Mouse (Mus musculus) 3134 (cell line): ENCODE measurements around the gene Scamp5.

Source experiments
- DNase-seq: peaks from one replicate; pipeline ENCODE4 v3.0.0-alpha.2; 2011; ENCODE audit warnings: low spot score; ENCODE audit not compliant: insufficient read length; ENCODE audit errors: extremely low read depth

Scamp5 gene

GRCm38 (mm10) chr9:57420321-57421120 is 47.3 kb downstream of the Scamp5 start:
- DNase-seq, result peak; percentile 98

DNA sequence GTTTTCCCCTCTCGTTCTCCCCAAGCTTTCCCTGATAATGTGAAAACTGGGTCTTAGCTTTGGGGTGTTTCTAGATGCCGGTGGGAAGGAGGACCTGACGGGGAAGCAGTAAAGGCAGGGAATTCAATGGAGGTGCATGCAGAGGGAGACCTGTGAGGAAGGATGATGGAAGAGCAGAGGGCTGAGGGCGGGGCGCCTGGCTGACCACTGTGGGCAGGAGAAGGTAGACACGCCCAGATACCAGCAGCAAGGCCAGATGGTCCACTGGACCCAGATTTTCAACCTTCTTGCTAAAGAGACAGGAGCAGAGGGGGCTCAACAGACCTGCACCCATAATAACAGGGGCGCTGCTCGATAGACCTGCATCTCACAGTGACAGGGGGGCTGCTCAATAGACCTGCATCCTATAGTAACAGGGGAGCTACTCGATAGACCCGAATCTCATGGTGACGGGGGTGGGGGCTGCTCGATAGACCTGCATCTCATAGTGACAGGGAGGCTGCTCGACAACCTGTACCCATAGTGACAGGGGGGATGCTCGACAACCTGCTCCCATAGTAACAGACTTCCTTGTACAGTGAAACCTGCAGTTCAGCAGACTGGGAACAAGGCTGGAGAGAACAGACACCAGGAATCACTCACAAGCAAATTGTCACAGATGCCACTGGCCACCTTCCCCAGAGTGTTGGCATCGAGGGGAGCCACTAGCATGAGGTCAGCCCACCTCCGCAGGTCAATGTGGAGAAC is 48.2 kb downstream of the Scamp5 start:
- no peak for DNase-seq

DNA sequence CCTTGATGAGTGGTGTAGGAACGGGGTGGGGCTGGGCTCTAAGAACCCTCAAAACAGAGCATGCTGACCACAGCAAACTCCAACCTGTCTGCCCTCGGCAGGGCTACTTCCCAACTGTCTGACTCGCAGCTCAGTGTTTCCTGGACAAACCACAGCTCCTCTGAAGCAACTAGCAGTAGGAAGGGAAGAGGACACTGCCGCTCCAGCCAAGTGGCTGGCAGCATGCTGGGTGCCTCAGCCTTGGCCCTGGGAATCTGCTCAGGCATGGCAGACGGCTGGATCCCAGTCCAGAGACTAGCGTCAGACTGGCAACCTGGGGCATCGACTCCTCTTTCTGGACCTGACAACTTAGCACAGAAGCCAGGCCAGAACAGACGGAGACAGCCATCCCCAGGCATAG is 50.5 kb downstream of the Scamp5 start:
- DNase-seq, result peak; percentile 20

DNA sequence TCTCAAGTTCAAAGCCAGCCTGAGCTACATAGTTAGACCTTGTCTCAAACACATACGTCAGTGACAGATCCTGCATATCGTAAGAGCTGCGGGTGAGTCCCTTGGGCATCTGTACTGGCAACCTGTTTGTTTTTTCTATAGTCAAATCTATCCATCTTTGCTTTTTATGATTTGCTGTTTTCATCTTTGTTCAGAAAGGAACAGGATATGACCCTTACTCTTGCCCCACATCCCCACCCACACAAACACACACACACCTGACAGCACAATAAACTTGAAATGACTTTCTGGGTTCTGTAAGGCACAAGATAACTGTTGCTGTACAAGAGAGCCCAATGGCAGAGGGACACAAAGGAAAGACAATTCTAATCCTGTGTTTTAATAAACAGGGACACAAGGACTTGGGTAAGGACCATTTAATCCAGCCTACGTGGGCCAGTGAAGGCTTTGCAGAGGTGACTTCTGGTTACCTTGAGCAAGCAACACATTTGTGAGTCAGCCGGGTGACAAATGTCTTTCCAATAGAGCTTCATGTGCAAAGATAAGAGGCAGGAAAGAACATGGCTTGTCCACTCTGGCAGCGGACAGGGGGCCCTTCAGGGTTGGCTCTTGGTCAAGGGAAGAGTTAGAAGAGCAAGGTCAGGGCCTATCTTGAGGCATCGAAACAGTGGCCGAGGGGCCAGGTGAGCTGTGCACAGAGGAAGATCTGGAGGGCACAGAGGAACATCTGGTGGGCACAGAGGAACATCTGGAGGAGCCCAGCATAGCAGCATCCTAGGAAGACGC is 60.5 kb downstream of the Scamp5 start:
- no peak for DNase-seq

DNA sequence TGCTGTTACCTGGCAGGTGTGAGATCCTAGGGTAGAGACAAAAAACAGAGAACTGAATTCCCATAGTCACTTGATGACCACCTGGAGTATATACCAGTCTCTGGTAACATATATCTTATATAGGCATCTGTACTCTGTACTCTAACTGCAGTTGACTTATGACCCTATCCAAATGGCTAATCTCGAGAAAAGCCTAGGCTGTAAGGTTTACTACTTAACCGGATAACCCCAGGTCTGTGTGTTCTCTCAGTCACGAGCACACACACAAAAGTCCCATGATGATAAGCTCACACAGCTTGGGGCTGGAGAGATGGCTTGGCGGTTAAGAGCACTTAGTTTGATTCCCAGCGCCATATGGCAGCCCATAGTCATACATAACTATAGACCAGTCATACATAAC is 61.5 kb downstream of the Scamp5 start:
- DNase-seq, result no peak

- DNase-seq, result no peak
Measured at GRCm38 (mm10) chr9:57404036-57404435, 63.8 kb downstream of the Scamp5 start.

DNA sequence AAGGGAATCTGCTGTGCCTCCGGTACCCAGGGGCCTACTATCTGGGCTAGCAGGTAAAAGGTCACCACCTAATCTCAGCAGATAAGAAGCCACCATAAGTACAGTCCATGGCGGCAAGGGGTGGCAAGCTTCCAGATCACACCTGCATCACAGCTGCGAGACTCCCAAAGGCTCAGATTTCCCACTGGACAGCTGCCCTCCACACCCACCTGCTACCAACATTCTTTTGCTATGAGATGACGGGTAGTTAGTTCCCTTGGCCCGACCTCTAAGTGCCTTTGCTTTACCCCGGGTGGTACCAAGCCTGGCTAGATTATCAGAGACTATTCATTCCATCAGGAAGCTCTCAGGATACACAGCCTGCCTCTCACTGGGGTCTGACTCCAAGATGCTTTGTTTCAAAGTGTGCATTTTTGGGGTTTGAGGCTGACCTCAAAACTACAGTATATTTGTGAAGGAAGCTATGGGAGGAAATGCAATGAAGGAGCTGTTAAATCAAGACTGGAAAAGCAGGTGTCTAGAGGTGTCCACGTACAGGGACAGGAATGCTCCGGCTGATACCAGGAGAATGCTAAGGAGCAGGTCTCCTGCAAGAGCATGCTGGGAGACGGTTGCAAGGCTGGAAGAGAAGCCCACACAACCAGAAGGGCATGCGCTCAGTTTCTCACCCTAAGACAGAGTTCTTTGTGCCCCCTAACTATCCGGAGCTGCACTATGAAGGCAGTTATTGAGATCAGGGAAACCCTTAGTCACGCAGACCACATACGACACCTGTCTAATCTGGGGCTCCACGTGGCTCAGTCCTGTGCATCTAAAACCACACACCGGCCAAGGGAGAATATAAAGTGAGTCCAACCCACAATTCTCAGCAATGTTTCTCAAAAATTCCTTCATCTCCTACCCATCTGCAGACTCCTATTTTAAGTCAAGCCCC is 65.3 kb downstream of the Scamp5 start:
- DNase-seq, result peak; percentile 14

DNA sequence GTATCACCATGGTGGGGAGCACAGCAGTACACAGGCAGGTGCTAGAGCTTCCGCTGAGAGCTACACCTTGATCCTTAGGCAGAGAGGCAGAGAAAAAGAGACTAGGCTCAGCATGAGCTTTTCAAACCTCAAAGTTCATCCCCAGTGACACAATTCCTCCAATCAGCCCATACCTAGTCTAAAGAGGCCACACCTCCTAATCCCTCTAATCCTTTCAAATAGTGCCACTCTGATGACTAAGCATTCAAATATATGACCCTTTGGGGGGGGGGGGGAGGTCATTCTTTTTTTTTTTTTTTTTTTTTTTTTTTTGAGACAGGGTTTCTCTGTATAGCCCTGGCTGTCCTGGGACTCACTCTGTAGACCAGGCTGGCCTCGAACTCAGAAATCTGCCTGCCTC is 69.1 kb downstream of the Scamp5 start:
- no peak for DNase-seq

- no peak for DNase-seq
Measured at GRCm38 (mm10) chr9:57392892-57393291, 75.0 kb downstream of the Scamp5 start.
